In the genomic region with DNA sequence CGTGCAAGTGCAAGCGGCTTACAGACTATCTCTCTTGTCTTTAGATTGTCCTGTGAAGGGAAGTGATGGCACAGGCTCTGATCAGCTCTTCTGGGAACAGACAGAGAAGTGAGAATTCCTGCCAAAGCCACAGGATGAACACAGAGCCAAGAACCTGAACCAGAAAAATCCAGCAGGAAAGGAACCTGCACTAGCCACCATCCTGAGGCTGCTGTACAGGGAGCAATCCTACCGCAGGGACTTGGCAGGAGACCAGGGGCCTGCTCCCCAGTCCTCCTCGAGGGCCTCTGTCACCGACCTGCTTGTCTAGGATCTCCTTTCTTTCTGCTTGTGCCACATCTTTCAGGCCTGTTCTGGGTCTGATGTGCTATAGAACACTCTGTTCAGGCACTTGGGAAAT, we compare ENCODE assay signal across 15 mouse cellular contexts.
DNase-seq lines count a peak whose midpoint lies in the region; ATAC-seq lines count a peak whose summit lies in the region.
"Had no signal": no experiment of that assay in that cellular context is flagged by ENCODE, and none has a peak within 500 bp of the region (broad histone marks: within the 10 kb centered on the region; RNA-seq: fewer than 3 reads in every experiment).

No protein-coding gene starts in this region.

- peaks cover 86% of the 10 kb centered on the region for H3K4me1 ChIP-seq in forebrain, embryonic 13.5 days
- H3K4me1 ChIP-seq in midbrain, embryonic 10.5 days = peaks cover 99% of the 10 kb centered on the region

- H3K27ac ChIP-seq in forebrain, embryonic 13.5 days = peak overlapping the region; percentile 99
- peak overlapping the region; percentile 89 for H3K27ac ChIP-seq in midbrain, embryonic 10.5 days (replicated peaks)
- H3K27ac ChIP-seq: kidney, postnatal 0 days; liver, embryonic 15.5 days had no signal

- DNase-seq in 3134 (ENCODE audit: extremely low read depth, insufficient read length, low spot score) = peak; percentile 34
- peak; percentile 71 to 73 for DNase-seq in cerebellum, adult 18-20 months
- DNase-seq in midbrain, embryonic 10.5 days (ENCODE audit: low spot score) = no peak
- no peak for DNase-seq in embryo, embryonic 10 days (ENCODE audit: low spot score)
- no peak for DNase-seq in layer of hippocampus, adult 11-12 months (ENCODE audit: low spot score)
- no peak for DNase-seq in embryo, embryonic 10.5 days (ENCODE audit: low spot score)
- DNase-seq in testis, postnatal 10 days (ENCODE audit: low spot score) = no peak
- DNase-seq: adrenal gland, adult 8-10 months; gastrocnemius, postnatal 10 days; heart, postnatal 10 days had no signal

- H3K27me3 ChIP-seq in forebrain, embryonic 13.5 days = no peaks in the 10 kb centered on the region
- peaks cover 100% of the 10 kb centered on the region for H3K27me3 ChIP-seq in midbrain, embryonic 10.5 days (ENCODE audit: low read depth, poor library complexity, severe bottlenecking)

- no peaks in the 10 kb centered on the region for H3K9me3 ChIP-seq in forebrain, embryonic 13.5 days (replicated peaks)
- no peaks in the 10 kb centered on the region for H3K9me3 ChIP-seq in midbrain, embryonic 10.5 days (replicated peaks)
- H3K9me3 ChIP-seq: liver, embryonic 15.5 days had no signal

- peak overlapping the region; percentile 18; the same call in 1 of the 2 replicates for H3K4me2 ChIP-seq in forebrain, embryonic 13.5 days
- H3K4me2 ChIP-seq: liver, embryonic 15.5 days had no signal

- H3K36me3 ChIP-seq in forebrain, embryonic 13.5 days (ENCODE audit: poor library complexity, severe bottlenecking) = peaks cover 74% of the 10 kb centered on the region
- H3K36me3 ChIP-seq in midbrain, embryonic 10.5 days = peaks cover 27% of the 10 kb centered on the region
- H3K36me3 ChIP-seq: liver, embryonic 15.5 days had no signal

- no peak overlapping the region for H3K4me3 ChIP-seq in forebrain, embryonic 13.5 days
- H3K4me3 ChIP-seq in midbrain, embryonic 10.5 days = no peak overlapping the region
- H3K4me3 ChIP-seq: liver, embryonic 15.5 days had no signal

- no peak for ATAC-seq in forebrain, embryonic 13.5 days
- ATAC-seq: CD4-positive, CD25-positive, alpha-beta regulatory T cell, adult 4 months; Patski had no signal

- 17% methylated on average over 5 of the region's 5 CpGs for WGBS in forebrain, embryonic 13.5 days
- WGBS in midbrain, embryonic 10.5 days = 17% methylated on average over 5 of the region's 5 CpGs

- peak overlapping the region; percentile 94 for H3K9ac ChIP-seq in forebrain, embryonic 13.5 days
- H3K9ac ChIP-seq: liver, embryonic 15.5 days had no signal

Comparison
In these comparisons a context has a peak if more than half of its experiments do, and no peak if none do; other contexts are left out.
1. DNase-seq: peak in 3134 (single experiment) and cerebellum, adult 18-20 months (2 of 2); none in midbrain, embryonic 10.5 days (single experiment), embryo, embryonic 10 days (single experiment), layer of hippocampus, adult 11-12 months (single experiment), embryo, embryonic 10.5 days (single experiment) and testis, postnatal 10 days (single experiment).